Mouse (Mus musculus): ENCODE measurements around the gene Fgfr2. TPM values are rescaled to one million over a fixed set of nuclear protein-coding genes. Genes with fewer than 3 reads are reported as not detected.
"Not testable (repeated sequence)": the region's sequence is repeated elsewhere in the genome, so short reads cannot be mapped to it uniquely, and the experiment has no call there.

Fgfr2 gene
- polyA plus RNA-seq, 1 experiment: 1.7 TPM

- TF ChIP-seq MYOD1 (IDR thresholded peaks at IDR 0.05; ENCODE audit: control insufficient read depth, insufficient read length, low read depth): no peak
- TF ChIP-seq CTCF (IDR thresholded peaks at IDR 0.05; ENCODE audit: control insufficient read depth, insufficient read depth, insufficient read length): no peak
- no peak for TF ChIP-seq MYOG (IDR thresholded peaks at IDR 0.05; ENCODE audit: control insufficient read depth, extremely low read depth, insufficient read length)
- TF ChIP-seq FOSL1 (IDR thresholded peaks at IDR 0.05; ENCODE audit: insufficient read depth, low read length, poor library complexity, severe bottlenecking): no peak
- TF ChIP-seq CEBPB (IDR thresholded peaks at IDR 0.05; ENCODE audit: low read depth): no peak
- TF ChIP-seq USF1 (IDR thresholded peaks at IDR 0.05; ENCODE audit: low read depth): no peak
- no peak for TF ChIP-seq MAX (IDR thresholded peaks at IDR 0.05)
- Histone ChIP-seq H3K79me2 (ENCODE audit: control insufficient read depth, insufficient read depth) (no peaks in the 10 kb centered on the region), H3K79me3 (ENCODE audit: low read depth) (no peaks in the 10 kb centered on the region), H3K36me3 (ENCODE audit: control insufficient read depth, insufficient read depth) (peaks cover 3% of the 10 kb centered on the region), H3K4me3 (ENCODE audit: insufficient read depth, poor library complexity, severe bottlenecking) (no peak overlapping the region), H3K27me3 (ENCODE audit: control insufficient read depth, insufficient read depth, insufficient read length) (no peaks in the 10 kb centered on the region), H3ac (ENCODE audit: control insufficient read depth, insufficient read length, low read depth) (no peak overlapping the region)
Measured at GRCm38 (mm10) chr7:131424912-131425311, 1698.2 kb downstream of the Fgfr2 start.

- H3K36me3 ChIP-seq (ENCODE audit: control insufficient read depth, insufficient read depth): no peaks in the 10 kb centered on the region
- H3K4me3 ChIP-seq (ENCODE audit: insufficient read depth, poor library complexity, severe bottlenecking): no peak overlapping the region
- H3K79me2 ChIP-seq (ENCODE audit: control insufficient read depth, insufficient read depth): no peaks in the 10 kb centered on the region
- no peaks in the 10 kb centered on the region for H3K79me3 ChIP-seq (ENCODE audit: low read depth)
- H3K27me3 ChIP-seq (ENCODE audit: control insufficient read depth, insufficient read depth, insufficient read length): no peaks in the 10 kb centered on the region
- no peak for TF ChIP-seq FOSL1 (IDR thresholded peaks at IDR 0.05; ENCODE audit: insufficient read depth, low read length, poor library complexity, severe bottlenecking)
- TF ChIP-seq USF1 (IDR thresholded peaks at IDR 0.05; ENCODE audit: low read depth): no peak
- TF ChIP-seq MYOG (IDR thresholded peaks at IDR 0.05; ENCODE audit: control insufficient read depth, extremely low read depth, insufficient read length): no peak
- TF ChIP-seq CTCF (IDR thresholded peaks at IDR 0.05; ENCODE audit: control insufficient read depth, insufficient read depth, insufficient read length): no peak
- no peak overlapping the region for H3ac ChIP-seq (ENCODE audit: control insufficient read depth, insufficient read length, low read depth)
Measured at GRCm38 (mm10) chr7:131417605-131418004, 1705.5 kb downstream of the Fgfr2 start.

- not testable (repeated sequence) for H3K36me3 ChIP-seq (ENCODE audit: control insufficient read depth, insufficient read depth); H3K79me3 ChIP-seq (ENCODE audit: low read depth); H3K79me2 ChIP-seq (ENCODE audit: control insufficient read depth, insufficient read depth); H3K27me3 ChIP-seq (ENCODE audit: control insufficient read depth, insufficient read depth, insufficient read length); H3ac ChIP-seq (ENCODE audit: control insufficient read depth, insufficient read length, low read depth); H3K4me3 ChIP-seq (ENCODE audit: insufficient read depth, poor library complexity, severe bottlenecking)
Measured at GRCm38 (mm10) chr7:131416742-131417141, 1706.4 kb downstream of the Fgfr2 start.

- Histone ChIP-seq H3K4me3 (ENCODE audit: insufficient read depth, poor library complexity, severe bottlenecking) (no peak overlapping the region), H3K79me2 (ENCODE audit: control insufficient read depth, insufficient read depth) (peaks cover 31% of the 10 kb centered on the region), H3ac (ENCODE audit: control insufficient read depth, insufficient read length, low read depth) (no peak overlapping the region), H3K79me3 (ENCODE audit: low read depth) (peaks cover 22% of the 10 kb centered on the region), H3K36me3 (ENCODE audit: control insufficient read depth, insufficient read depth) (no peaks in the 10 kb centered on the region), H3K27me3 (ENCODE audit: control insufficient read depth, insufficient read depth, insufficient read length) (no peaks in the 10 kb centered on the region)
- TF ChIP-seq MYOD1 (IDR thresholded peaks at IDR 0.05; ENCODE audit: control insufficient read depth, insufficient read length, low read depth) (no peak), CTCF (IDR thresholded peaks at IDR 0.05; ENCODE audit: control insufficient read depth, insufficient read depth, insufficient read length) (no peak), CEBPB (IDR thresholded peaks at IDR 0.05; ENCODE audit: low read depth) (no peak), MYOG (IDR thresholded peaks at IDR 0.05; ENCODE audit: control insufficient read depth, extremely low read depth, insufficient read length) (no peak), USF1 (IDR thresholded peaks at IDR 0.05; ENCODE audit: low read depth) (no peak), MAX (IDR thresholded peaks at IDR 0.05) (no peak), FOSL1 (IDR thresholded peaks at IDR 0.05; ENCODE audit: insufficient read depth, low read length, poor library complexity, severe bottlenecking) (no peak)
Measured at GRCm38 (mm10) chr7:131411941-131412270, 1711.2 kb downstream of the Fgfr2 start.

- peaks cover 35% of the 10 kb centered on the region for H3K79me2 ChIP-seq (ENCODE audit: control insufficient read depth, insufficient read depth)
- peak overlapping the region; percentile 85 for H3K4me3 ChIP-seq (ENCODE audit: insufficient read depth, poor library complexity, severe bottlenecking)
- no peak overlapping the region for H3ac ChIP-seq (ENCODE audit: control insufficient read depth, insufficient read length, low read depth)
- no peak for TF ChIP-seq USF1 (IDR thresholded peaks at IDR 0.05; ENCODE audit: low read depth)
- TF ChIP-seq MYOG (IDR thresholded peaks at IDR 0.05; ENCODE audit: control insufficient read depth, extremely low read depth, insufficient read length): no peak
- no peak for TF ChIP-seq FOSL1 (IDR thresholded peaks at IDR 0.05; ENCODE audit: insufficient read depth, low read length, poor library complexity, severe bottlenecking)
- TF ChIP-seq CTCF (IDR thresholded peaks at IDR 0.05; ENCODE audit: control insufficient read depth, insufficient read depth, insufficient read length): no peak
- no peak for TF ChIP-seq MYOD1 (IDR thresholded peaks at IDR 0.05; ENCODE audit: control insufficient read depth, insufficient read length, low read depth)
- no peak for TF ChIP-seq MAX (IDR thresholded peaks at IDR 0.05)
- no peak for TF ChIP-seq CEBPB (IDR thresholded peaks at IDR 0.05; ENCODE audit: low read depth)
- H3K79me3 ChIP-seq (ENCODE audit: low read depth): peaks cover 24% of the 10 kb centered on the region
- no peaks in the 10 kb centered on the region for H3K36me3 ChIP-seq (ENCODE audit: control insufficient read depth, insufficient read depth)
- no peaks in the 10 kb centered on the region for H3K27me3 ChIP-seq (ENCODE audit: control insufficient read depth, insufficient read depth, insufficient read length)
Measured at GRCm38 (mm10) chr7:131411221-131411940, 1711.8 kb downstream of the Fgfr2 start.

- TF ChIP-seq CEBPB (IDR thresholded peaks at IDR 0.05; ENCODE audit: low read depth) (peak; percentile 98), MYOD1 (IDR thresholded peaks at IDR 0.05; ENCODE audit: control insufficient read depth, insufficient read length, low read depth) (no peak), MAX (IDR thresholded peaks at IDR 0.05) (peak; percentile 36)
Measured at GRCm38 (mm10) chr7:131410416-131411058, 1712.6 kb downstream of the Fgfr2 start, which contains the start of the genes Ikzf5 and Acadsb. Ikzf5 (minus strand) TSS chr7:131410521. Acadsb (plus strand) TSS chr7:131410601.

More at GRCm38 (mm10) chr7:131410416-131411058, 1712.6 kb downstream of the Fgfr2 start, which contains the start of the genes Ikzf5 and Acadsb:
- Histone ChIP-seq H3ac (ENCODE audit: control insufficient read depth, insufficient read length, low read depth) (peak within 1 kb of the TSS; percentile 72), H3K4me3 (ENCODE audit: insufficient read depth, poor library complexity, severe bottlenecking) (peak within 1 kb of the TSS; percentile 85), H3K79me3 (ENCODE audit: low read depth) (peaks cover 26% of the 10 kb centered on the region), H3K27me3 (ENCODE audit: control insufficient read depth, insufficient read depth, insufficient read length) (no peaks in the 10 kb centered on the region), H3K79me2 (ENCODE audit: control insufficient read depth, insufficient read depth) (peaks cover 35% of the 10 kb centered on the region), H3K36me3 (ENCODE audit: control insufficient read depth, insufficient read depth) (no peaks in the 10 kb centered on the region)
